Mouse (Mus musculus): ENCODE results near the gene Ptpn13. TPM values are rescaled to one million over a fixed set of nuclear protein-coding genes. Genes with fewer than 3 reads are reported as not detected.

Gene Ptpn13
- polyA plus RNA-seq, 1 experiment from 2014 or later: 20.1 TPM

GRCm38 (mm10) chr5:103532841-103533390 is 107.9 kb downstream of the Ptpn13 start:
- no peak overlapping the region for H3K9ac ChIP-seq
- ATAC-seq (ENCODE audit: insufficient number of reproducible peaks, low FRiP score, low TSS enrichment, low read depth): no peak
- no peaks in the 10 kb centered on the region for H3K9me3 ChIP-seq
- H3K36me3 ChIP-seq: peaks cover 27% of the 10 kb centered on the region
- no peak overlapping the region for H3K4me3 ChIP-seq
- no peaks in the 10 kb centered on the region for H3K4me1 ChIP-seq
- 74% methylated on average over 11 of the region's 11 CpGs for WGBS
- H3K27ac ChIP-seq: no peak overlapping the region
- no peak overlapping the region for H3K4me2 ChIP-seq
- H3K27me3 ChIP-seq: no peaks in the 10 kb centered on the region

DNA sequence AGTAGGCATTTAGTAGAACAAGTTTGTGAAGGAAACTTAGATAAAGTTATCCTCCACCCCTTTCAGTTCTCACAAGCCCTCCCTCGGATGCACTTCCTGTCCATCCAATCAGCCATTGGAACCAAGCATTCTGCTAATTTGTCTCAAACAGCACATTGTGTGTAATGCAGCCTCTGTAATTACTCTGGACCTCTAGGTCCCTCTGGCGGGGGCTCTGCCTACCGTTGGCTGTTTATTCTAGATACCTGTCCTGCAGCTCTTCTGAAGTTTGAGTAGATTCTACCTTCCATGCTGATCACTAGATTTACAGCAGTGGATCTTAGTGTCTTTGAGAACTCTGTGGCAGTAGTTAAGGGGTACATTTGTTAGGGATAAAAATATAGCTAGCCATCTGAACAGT is 109.5 kb downstream of the Ptpn13 start:
- Histone ChIP-seq H3K27ac (no peak overlapping the region), H3K4me3 (no peak overlapping the region), H3K9ac (no peak overlapping the region), H3K36me3 (peaks cover 12% of the 10 kb centered on the region), H3K4me2 (no peak overlapping the region), H3K9me3 (no peaks in the 10 kb centered on the region), H3K27me3 (0 out of 2 replicates have a peak, but pooled peaks cover 4% of the 10 kb centered on the region), H3K4me1 (no peaks in the 10 kb centered on the region)
- WGBS: 71% methylated on average over 3 of the region's 3 CpGs
- ATAC-seq (ENCODE audit: insufficient number of reproducible peaks, low FRiP score, low TSS enrichment, low read depth): no peak

- 72% methylated on average over 4 of the region's 4 CpGs for WGBS
- H3K9ac ChIP-seq: no peak overlapping the region
These were observed 112.4 kb downstream of the Ptpn13 start for GRCm38 (mm10) chr5:103537429-103537828.

DNA sequence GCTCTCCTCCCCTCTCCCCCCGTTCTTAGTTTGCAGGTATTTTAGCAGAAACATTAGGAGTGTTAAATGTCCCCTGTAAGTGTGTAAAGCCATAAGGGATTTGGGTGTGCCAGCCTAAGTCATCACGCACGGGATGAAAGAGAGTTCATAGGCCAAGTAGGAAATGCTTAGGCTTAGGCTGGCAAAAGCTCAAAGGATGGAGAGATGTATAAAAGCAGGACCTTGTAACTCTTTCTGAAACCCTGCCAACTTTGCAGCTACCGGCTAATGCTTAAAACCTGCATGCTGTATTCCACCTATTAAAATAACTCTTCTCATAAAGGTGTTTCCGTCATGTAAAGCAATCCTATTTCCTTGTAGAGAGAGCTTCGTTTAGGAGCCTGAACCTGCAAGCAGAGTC is 115.6 kb downstream of the Ptpn13 start:
- WGBS: 39% methylated on average over 6 of the region's 6 CpGs
- no peak for ATAC-seq (ENCODE audit: insufficient number of reproducible peaks, low FRiP score, low TSS enrichment, low read depth)
- Histone ChIP-seq H3K4me2 (no peak overlapping the region; the same call in 1 of the 2 replicates), H3K27me3 (0 out of 2 replicates have a peak, but pooled peaks cover 4% of the 10 kb centered on the region), H3K9ac (no peak overlapping the region), H3K4me1 (peaks cover 14% of the 10 kb centered on the region; the same call in 1 of the 2 replicates), H3K9me3 (no peaks in the 10 kb centered on the region), H3K4me3 (no peak overlapping the region), H3K36me3 (peaks cover 4% of the 10 kb centered on the region; the same call in 1 of the 2 replicates), H3K27ac (no peak overlapping the region)

More at GRCm38 (mm10) chr5:103537429-103537828, 112.4 kb downstream of the Ptpn13 start:
- H3K27me3 ChIP-seq: 0 out of 2 replicates have a peak, but pooled peaks cover 4% of the 10 kb centered on the region
- no peak overlapping the region for H3K4me2 ChIP-seq
- peaks cover 4% of the 10 kb centered on the region; the same call in 1 of the 2 replicates for H3K36me3 ChIP-seq
- no peak for ATAC-seq (ENCODE audit: insufficient number of reproducible peaks, low FRiP score, low TSS enrichment, low read depth)
- H3K9me3 ChIP-seq: no peaks in the 10 kb centered on the region
- H3K27ac ChIP-seq: no peak overlapping the region
- H3K4me3 ChIP-seq: no peak overlapping the region
- H3K4me1 ChIP-seq: peaks cover 9% of the 10 kb centered on the region; the same call in 1 of the 2 replicates

DNA sequence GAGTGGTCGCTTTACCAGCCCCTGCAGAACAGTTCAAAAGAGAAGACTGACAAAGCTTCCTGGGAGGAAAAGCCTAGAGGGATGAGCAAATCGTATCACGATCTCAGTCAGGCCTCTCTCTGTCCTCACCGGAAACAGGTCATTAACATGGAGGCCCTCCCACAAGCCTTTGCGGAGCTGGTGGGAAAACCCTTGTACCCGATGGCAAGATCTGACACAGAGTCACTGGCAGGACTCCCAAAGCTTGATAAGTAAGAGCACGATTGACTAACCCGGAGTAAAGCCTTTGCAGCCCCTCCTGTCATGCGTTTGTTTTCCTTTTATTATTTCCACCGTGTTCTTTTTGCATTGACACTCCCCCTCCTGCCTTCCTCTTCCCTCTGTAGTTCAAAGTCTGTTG is 116.1 kb downstream of the Ptpn13 start:
- no peak for ATAC-seq (ENCODE audit: insufficient number of reproducible peaks, low FRiP score, low TSS enrichment, low read depth)
- Histone ChIP-seq H3K9ac (no peak overlapping the region), H3K36me3 (peaks cover 4% of the 10 kb centered on the region; the same call in 1 of the 2 replicates), H3K4me1 (peaks cover 14% of the 10 kb centered on the region; the same call in 1 of the 2 replicates), H3K27ac (no peak overlapping the region), H3K4me3 (no peak overlapping the region), H3K27me3 (0 out of 2 replicates have a peak, but pooled peaks cover 4% of the 10 kb centered on the region), H3K9me3 (no peaks in the 10 kb centered on the region), H3K4me2 (no peak overlapping the region; the same call in 1 of the 2 replicates)
- WGBS: 58% methylated on average over 10 of the region's 10 CpGs

DNA sequence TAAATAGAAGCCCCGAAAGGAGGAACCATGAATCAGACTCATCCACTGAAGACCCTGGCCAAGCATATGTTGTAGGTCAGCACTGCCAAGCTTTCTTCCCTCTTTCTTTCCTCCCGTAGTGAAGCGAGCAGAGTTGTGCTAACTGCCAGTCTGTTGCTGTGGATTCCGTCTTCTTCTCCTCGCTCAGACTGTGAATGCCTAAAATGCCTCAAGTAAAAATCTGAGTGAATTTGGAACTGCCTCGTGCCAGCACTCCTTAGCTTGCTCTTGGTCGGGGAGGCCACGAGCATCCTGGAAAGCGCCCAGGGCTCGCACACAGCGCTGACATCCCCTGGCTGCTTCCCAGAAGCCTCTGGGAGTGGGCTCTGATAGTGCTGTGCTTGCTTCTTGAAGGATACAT is 116.5 kb downstream of the Ptpn13 start:
- Histone ChIP-seq H3K27ac (no peak overlapping the region), H3K9me3 (no peaks in the 10 kb centered on the region), H3K36me3 (peaks cover 4% of the 10 kb centered on the region; the same call in 1 of the 2 replicates), H3K4me1 (peaks cover 14% of the 10 kb centered on the region; the same call in 1 of the 2 replicates), H3K4me2 (no peak overlapping the region), H3K27me3 (0 out of 2 replicates have a peak, but pooled peaks cover 4% of the 10 kb centered on the region), H3K4me3 (no peak overlapping the region), H3K9ac (no peak overlapping the region)
- ATAC-seq (ENCODE audit: insufficient number of reproducible peaks, low FRiP score, low TSS enrichment, low read depth): no peak
- WGBS: 55% methylated on average over 11 of the region's 11 CpGs

GRCm38 (mm10) chr5:103545381-103546000 is 120.5 kb downstream of the Ptpn13 start:
- no peak overlapping the region for H3K4me3 ChIP-seq
- no peaks in the 10 kb centered on the region; the same call in 1 of the 2 replicates for H3K36me3 ChIP-seq
- no peak overlapping the region for H3K27ac ChIP-seq
- H3K9ac ChIP-seq: no peak overlapping the region
- ATAC-seq (ENCODE audit: insufficient number of reproducible peaks, low FRiP score, low TSS enrichment, low read depth): no peak
- H3K27me3 ChIP-seq: 0 out of 2 replicates have a peak, but pooled peaks cover 4% of the 10 kb centered on the region
- 69% methylated on average over 20 of the region's 20 CpGs for WGBS
- no peak overlapping the region for H3K4me2 ChIP-seq
- H3K4me1 ChIP-seq: peaks cover 14% of the 10 kb centered on the region; the same call in 1 of the 2 replicates
- H3K9me3 ChIP-seq: no peaks in the 10 kb centered on the region

DNA sequence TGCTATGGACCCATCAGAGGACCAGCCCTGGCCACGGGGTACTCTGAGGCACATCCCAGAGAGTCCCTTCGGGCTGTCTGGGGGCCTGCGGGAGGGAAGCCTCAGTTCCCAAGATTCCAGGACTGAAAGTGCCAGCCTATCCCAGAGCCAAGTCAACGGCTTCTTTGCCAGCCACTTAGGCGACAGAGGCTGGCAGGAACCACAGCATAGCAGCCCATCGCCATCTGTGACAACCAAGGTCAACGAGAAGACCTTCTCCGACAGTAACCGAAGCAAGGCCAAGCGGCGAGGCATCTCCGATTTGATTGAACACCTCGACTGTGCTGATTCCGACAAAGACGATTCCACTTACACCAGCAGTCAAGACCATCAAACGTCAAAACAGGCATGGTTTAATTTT is 129.8 kb downstream of the Ptpn13 start:
- WGBS: 94% methylated on average over 16 of the region's 16 CpGs
- Histone ChIP-seq H3K36me3 (peaks cover 38% of the 10 kb centered on the region), H3K9ac (no peak overlapping the region), H3K4me2 (no peak overlapping the region), H3K9me3 (no peaks in the 10 kb centered on the region), H3K27ac (no peak overlapping the region), H3K4me3 (no peak overlapping the region), H3K4me1 (no peaks in the 10 kb centered on the region), H3K27me3 (no peaks in the 10 kb centered on the region)
- no peak for ATAC-seq (ENCODE audit: insufficient number of reproducible peaks, low FRiP score, low TSS enrichment, low read depth)

- H3K27ac ChIP-seq: no peak overlapping the region
- H3K4me3 ChIP-seq: no peak overlapping the region
- 93% methylated on average over 9 of the region's 9 CpGs for WGBS
- H3K9ac ChIP-seq: no peak overlapping the region
- no peaks in the 10 kb centered on the region for H3K9me3 ChIP-seq
- H3K36me3 ChIP-seq: peaks cover 44% of the 10 kb centered on the region
- H3K4me2 ChIP-seq: no peak overlapping the region
- ATAC-seq (ENCODE audit: insufficient number of reproducible peaks, low FRiP score, low TSS enrichment, low read depth): no peak
- no peaks in the 10 kb centered on the region for H3K4me1 ChIP-seq
- H3K27me3 ChIP-seq: no peaks in the 10 kb centered on the region
These were observed 135.6 kb downstream of the Ptpn13 start for GRCm38 (mm10) chr5:103560546-103560945.

DNA sequence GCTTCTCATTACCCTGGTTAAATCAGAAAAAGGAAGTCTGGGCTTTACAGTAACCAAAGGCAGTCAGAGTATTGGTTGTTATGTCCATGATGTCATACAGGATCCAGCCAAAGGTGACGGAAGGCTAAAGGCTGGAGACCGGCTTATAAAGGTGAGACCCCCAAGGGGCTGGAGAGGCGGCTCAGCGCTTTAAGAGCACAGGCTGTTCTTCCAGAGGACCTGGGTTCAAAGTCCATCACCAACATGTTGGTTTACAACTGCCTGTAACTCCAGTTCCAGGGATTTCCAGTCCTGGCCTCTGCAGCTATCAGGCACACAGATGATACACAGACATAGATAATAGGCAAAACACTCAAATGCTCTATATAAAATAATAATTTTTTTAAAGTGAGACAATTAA is 143.0 kb downstream of the Ptpn13 start:
- no peak overlapping the region for H3K4me3 ChIP-seq
- H3K4me2 ChIP-seq: no peak overlapping the region
- H3K9me3 ChIP-seq: no peaks in the 10 kb centered on the region
- 70% methylated on average over 4 of the region's 4 CpGs for WGBS
- H3K4me1 ChIP-seq: 0 out of 2 replicates have a peak, but pooled peaks cover 2% of the 10 kb centered on the region
- H3K36me3 ChIP-seq: peaks cover 18% of the 10 kb centered on the region
- no peak for ATAC-seq (ENCODE audit: insufficient number of reproducible peaks, low FRiP score, low TSS enrichment, low read depth)
- H3K27me3 ChIP-seq: no peaks in the 10 kb centered on the region
- H3K9ac ChIP-seq: no peak overlapping the region
- no peak overlapping the region for H3K27ac ChIP-seq

GRCm38 (mm10) chr5:103569446-103569845 is 144.5 kb downstream of the Ptpn13 start:
- Histone ChIP-seq H3K9ac (no peak overlapping the region), H3K4me1 (0 out of 2 replicates have a peak, but pooled peaks cover 2% of the 10 kb centered on the region), H3K27me3 (no peaks in the 10 kb centered on the region), H3K36me3 (peaks cover 16% of the 10 kb centered on the region), H3K4me2 (no peak overlapping the region), H3K4me3 (no peak overlapping the region), H3K27ac (no peak overlapping the region), H3K9me3 (no peaks in the 10 kb centered on the region)
- no peak for ATAC-seq (ENCODE audit: insufficient number of reproducible peaks, low FRiP score, low TSS enrichment, low read depth)
- 86% methylated on average over 9 of the region's 9 CpGs for WGBS

All from limb, embryonic 15.5 days (tissue).